Mouse (Mus musculus): ENCODE data around the gene Narfl. TPM values are rescaled to one million over a fixed set of nuclear protein-coding genes. Genes with fewer than 3 reads are reported as not detected.
A peak's percentile ranks its signal among the peaks of the same experiment; 100 is the strongest.

Gene Narfl
- polyA plus RNA-seq, 1 experiment = 31.4 TPM

DNA sequence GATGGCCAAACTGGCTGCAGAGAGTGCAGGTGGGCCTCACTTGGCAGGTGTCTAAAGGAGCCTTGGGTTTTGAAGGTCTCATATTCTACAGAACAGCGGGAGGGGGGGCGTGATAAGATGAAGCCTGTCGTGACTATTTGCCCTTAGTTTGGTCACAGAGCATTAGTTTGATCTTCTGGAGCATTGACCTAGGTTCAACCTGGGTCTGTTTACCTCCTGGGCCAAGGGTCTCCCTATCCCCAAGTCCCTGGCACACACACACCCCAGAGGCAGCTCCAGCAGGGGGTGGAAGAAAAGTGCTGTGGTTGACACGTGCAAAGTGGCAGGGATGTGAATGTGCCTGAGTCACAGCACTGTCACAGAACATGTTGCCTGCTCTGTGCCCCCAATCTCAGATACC lies 37.3 kb downstream of the Narfl start:
- TF ChIP-seq E2F4 (IDR thresholded peaks at IDR 0.05; ENCODE audit: insufficient read depth) (no peak), MAX (IDR thresholded peaks at IDR 0.05; ENCODE audit: low read depth) (no peak), MYOG (IDR thresholded peaks at IDR 0.05; ENCODE audit: control insufficient read depth in 1 of 3, insufficient read depth in 1 of 3, insufficient read length in 2 of 3, low read depth in 2 of 3) (no peak), MYOD1 (IDR thresholded peaks at IDR 0.05; ENCODE audit: control insufficient read depth in 1 of 3, insufficient read length in 2 of 3, low read depth in 2 of 3) (no peak), USF1 (IDR thresholded peaks at IDR 0.05; ENCODE audit: low read depth) (no peak), POLR2A (IDR thresholded peaks at IDR 0.05; ENCODE audit: insufficient read length, low read depth) (no peak), CEBPB (IDR thresholded peaks at IDR 0.05; ENCODE audit: insufficient read depth, poor library complexity, severe bottlenecking) (no peak), SRF (IDR thresholded peaks at IDR 0.05; ENCODE audit: control insufficient read depth, insufficient read length, low read depth) (no peak), TCF3 (IDR thresholded peaks at IDR 0.05; ENCODE audit: insufficient read length, low read depth) (no peak), REST (IDR thresholded peaks at IDR 0.05; ENCODE audit: insufficient read depth, insufficient read length) (no peak), POLR2AphosphoS2 (IDR thresholded peaks at IDR 0.05; ENCODE audit: insufficient read length, low read depth) (no peak), TCF12 (IDR thresholded peaks at IDR 0.05; ENCODE audit: insufficient read depth, poor library complexity, severe bottlenecking) (no peak)
- Histone ChIP-seq H3K79me2 (ENCODE audit: control insufficient read depth, insufficient read depth) (no peaks in the 10 kb centered on the region), H3ac (ENCODE audit: control insufficient read depth, insufficient read length) (no peak overlapping the region), H3K36me3 (ENCODE audit: control insufficient read depth, insufficient read depth) (no peaks in the 10 kb centered on the region), H3K27me3 (ENCODE audit: control insufficient read depth, insufficient read depth, insufficient read length) (no peaks in the 10 kb centered on the region), H3K4me2 (ENCODE audit: low read depth) (no peak overlapping the region), H3K4me3 (no peak overlapping the region)

GRCm38 (mm10) chr17:25813471-25813870 lies 39.9 kb downstream of the Narfl start:
- no peak overlapping the region for H3K4me2 ChIP-seq (ENCODE audit: low read depth)
- no peaks in the 10 kb centered on the region for H3K79me2 ChIP-seq (ENCODE audit: control insufficient read depth, insufficient read depth)
- no peaks in the 10 kb centered on the region for H3K36me3 ChIP-seq (ENCODE audit: control insufficient read depth, insufficient read depth)
- H3K4me3 ChIP-seq = no peak overlapping the region
- no peaks in the 10 kb centered on the region for H3K27me3 ChIP-seq (ENCODE audit: control insufficient read depth, insufficient read depth, insufficient read length)
- peak in 1 of 3 experiments; percentile 14 for TF ChIP-seq MYOG (IDR thresholded peaks at IDR 0.05; ENCODE audit: control insufficient read depth in 1 of 3, insufficient read depth in 1 of 3, insufficient read length in 2 of 3, low read depth in 2 of 3)
- peak; percentile 99 for TF ChIP-seq REST (IDR thresholded peaks at IDR 0.05; ENCODE audit: insufficient read depth, insufficient read length)
- no peak for TF ChIP-seq POLR2A (IDR thresholded peaks at IDR 0.05; ENCODE audit: insufficient read length, low read depth)
- no peak for TF ChIP-seq CEBPB (IDR thresholded peaks at IDR 0.05; ENCODE audit: insufficient read depth, poor library complexity, severe bottlenecking)
- no peak for TF ChIP-seq POLR2AphosphoS2 (IDR thresholded peaks at IDR 0.05; ENCODE audit: insufficient read length, low read depth)
- no peak overlapping the region for H3ac ChIP-seq (ENCODE audit: control insufficient read depth, insufficient read length)

GRCm38 (mm10) chr17:25817662-25818061 lies 44.1 kb downstream of the Narfl start:
- H3ac ChIP-seq (ENCODE audit: control insufficient read depth, insufficient read length) = no peak overlapping the region
- H3K79me2 ChIP-seq (ENCODE audit: control insufficient read depth, insufficient read depth) = no peaks in the 10 kb centered on the region
- H3K4me2 ChIP-seq (ENCODE audit: low read depth) = no peak overlapping the region
- no peak overlapping the region for H3K4me3 ChIP-seq
- H3K27me3 ChIP-seq (ENCODE audit: control insufficient read depth, insufficient read depth, insufficient read length) = no peaks in the 10 kb centered on the region
- no peak for TF ChIP-seq POLR2AphosphoS2 (IDR thresholded peaks at IDR 0.05; ENCODE audit: insufficient read length, low read depth)
- TF ChIP-seq SRF (IDR thresholded peaks at IDR 0.05; ENCODE audit: control insufficient read depth, insufficient read length, low read depth) = no peak
- no peak for TF ChIP-seq REST (IDR thresholded peaks at IDR 0.05; ENCODE audit: insufficient read depth, insufficient read length)
- no peak for TF ChIP-seq MYOD1 (IDR thresholded peaks at IDR 0.05; ENCODE audit: control insufficient read depth in 1 of 3, insufficient read length in 2 of 3, low read depth in 2 of 3)
- TF ChIP-seq TCF3 (IDR thresholded peaks at IDR 0.05; ENCODE audit: insufficient read length, low read depth) = no peak
- TF ChIP-seq E2F4 (IDR thresholded peaks at IDR 0.05; ENCODE audit: insufficient read depth) = no peak
- TF ChIP-seq TCF12 (IDR thresholded peaks at IDR 0.05; ENCODE audit: insufficient read depth, poor library complexity, severe bottlenecking) = no peak
- no peak for TF ChIP-seq USF1 (IDR thresholded peaks at IDR 0.05; ENCODE audit: low read depth)
- no peak for TF ChIP-seq POLR2A (IDR thresholded peaks at IDR 0.05; ENCODE audit: insufficient read length, low read depth)
- TF ChIP-seq MAX (IDR thresholded peaks at IDR 0.05; ENCODE audit: low read depth) = no peak
- H3K36me3 ChIP-seq (ENCODE audit: control insufficient read depth, insufficient read depth) = no peaks in the 10 kb centered on the region

DNA sequence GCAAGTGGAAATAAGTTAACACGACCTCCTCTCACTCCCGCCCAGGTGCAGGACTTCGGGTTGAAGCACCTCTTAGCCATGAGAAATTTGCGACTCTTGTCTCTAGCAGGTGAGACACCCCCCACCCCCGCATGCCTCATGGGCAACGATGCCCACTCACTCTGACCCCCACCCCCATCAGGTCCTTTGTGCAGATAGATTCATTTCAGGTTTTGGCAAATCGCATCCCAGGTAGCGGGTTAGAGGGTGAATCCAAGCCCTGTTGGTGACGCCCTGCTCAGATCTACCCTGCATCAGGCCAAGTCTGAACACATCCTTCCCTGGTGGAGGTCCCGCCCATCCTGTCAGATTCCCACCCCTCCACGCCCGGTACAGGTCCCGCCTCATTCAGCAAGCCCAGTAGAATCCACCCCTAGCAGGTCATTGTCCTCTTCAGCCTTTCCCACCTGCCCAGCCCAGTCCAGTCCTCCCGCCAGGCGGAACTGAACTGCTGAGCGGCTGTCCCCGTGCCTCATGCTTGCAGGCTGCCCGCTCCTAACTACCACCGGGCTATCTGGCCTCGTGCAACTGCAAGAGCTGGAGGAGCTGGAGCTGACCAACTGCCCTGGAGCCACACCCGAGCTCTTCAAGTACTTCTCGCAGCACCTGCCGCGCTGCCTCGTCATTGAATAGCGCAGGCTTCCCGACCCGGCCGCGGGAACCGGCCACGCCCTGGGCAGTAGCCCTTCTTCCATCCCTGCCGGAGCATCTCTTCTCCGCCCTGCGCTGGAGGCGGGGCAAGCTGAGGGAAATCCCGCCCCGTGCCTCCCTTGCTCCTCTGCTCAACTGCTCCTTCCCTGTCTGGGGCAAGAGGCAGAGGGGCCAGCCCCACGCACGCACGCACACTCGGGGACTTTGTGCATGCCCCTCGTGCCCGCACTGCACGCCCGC lies 45.5 kb downstream of the Narfl start:
- Histone ChIP-seq H3K36me3 (ENCODE audit: control insufficient read depth, insufficient read depth) (no peaks in the 10 kb centered on the region), H3ac (ENCODE audit: control insufficient read depth, insufficient read length) (no peak overlapping the region), H3K4me3 (no peak overlapping the region), H3K4me2 (ENCODE audit: low read depth) (peak overlapping the region; percentile 18), H3K27me3 (ENCODE audit: control insufficient read depth, insufficient read depth, insufficient read length) (no peaks in the 10 kb centered on the region), H3K79me2 (ENCODE audit: control insufficient read depth, insufficient read depth) (no peaks in the 10 kb centered on the region)
- no peak for TF ChIP-seq POLR2AphosphoS2 (IDR thresholded peaks at IDR 0.05; ENCODE audit: insufficient read length, low read depth)
- peak in 1 of 3 experiments; percentile 26 for TF ChIP-seq MYOD1 (IDR thresholded peaks at IDR 0.05; ENCODE audit: control insufficient read depth in 1 of 3, insufficient read length in 2 of 3, low read depth in 2 of 3)
- no peak for TF ChIP-seq TCF3 (IDR thresholded peaks at IDR 0.05; ENCODE audit: insufficient read length, low read depth)
- TF ChIP-seq MAX (IDR thresholded peaks at IDR 0.05; ENCODE audit: low read depth) = no peak
- TF ChIP-seq SRF (IDR thresholded peaks at IDR 0.05; ENCODE audit: control insufficient read depth, insufficient read length, low read depth) = no peak

DNA sequence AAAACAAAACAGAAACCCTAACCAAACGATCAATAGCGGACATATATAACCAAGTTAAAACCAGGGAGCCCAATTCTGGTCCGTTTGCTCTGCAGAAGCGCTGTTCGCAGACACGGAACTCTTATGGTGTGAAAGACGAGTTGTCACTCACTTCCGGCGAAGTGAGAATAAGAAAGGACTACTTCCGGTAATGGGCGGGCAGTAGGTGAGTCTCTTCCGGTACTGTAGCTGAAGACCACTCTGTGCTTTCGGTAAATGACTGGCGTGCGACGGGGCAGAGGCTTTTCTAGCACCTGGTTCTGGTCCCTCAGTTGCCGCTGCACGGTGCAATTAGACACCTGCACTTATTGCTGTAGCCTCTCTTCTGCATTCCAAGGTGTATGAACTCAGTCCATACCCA lies 49.9 kb downstream of the Narfl start, which contains the start of gene Wdr24:
Wdr24 (plus strand) TSS at position 176 of the 400 bp plus-strand sequence.
- TF ChIP-seq MYOD1 (IDR thresholded peaks at IDR 0.05; ENCODE audit: control insufficient read depth in 1 of 3, insufficient read length in 2 of 3, low read depth in 2 of 3) = no peak
- TF ChIP-seq E2F4 (IDR thresholded peaks at IDR 0.05; ENCODE audit: insufficient read depth) = no peak
- TF ChIP-seq MAX (IDR thresholded peaks at IDR 0.05; ENCODE audit: low read depth) = peak; percentile 60
- no peak for TF ChIP-seq TCF3 (IDR thresholded peaks at IDR 0.05; ENCODE audit: insufficient read length, low read depth)
- no peak for TF ChIP-seq CEBPB (IDR thresholded peaks at IDR 0.05; ENCODE audit: insufficient read depth, poor library complexity, severe bottlenecking)
- TF ChIP-seq MYOG (IDR thresholded peaks at IDR 0.05; ENCODE audit: control insufficient read depth in 1 of 3, insufficient read depth in 1 of 3, insufficient read length in 2 of 3, low read depth in 2 of 3) = no peak
- TF ChIP-seq POLR2AphosphoS2 (IDR thresholded peaks at IDR 0.05; ENCODE audit: insufficient read length, low read depth) = peak; percentile 57
- no peak for TF ChIP-seq USF1 (IDR thresholded peaks at IDR 0.05; ENCODE audit: low read depth)
- peak; percentile 62 for TF ChIP-seq POLR2A (IDR thresholded peaks at IDR 0.05; ENCODE audit: insufficient read length, low read depth)
- peak; percentile 52 for TF ChIP-seq SRF (IDR thresholded peaks at IDR 0.05; ENCODE audit: control insufficient read depth, insufficient read length, low read depth)
- no peaks in the 10 kb centered on the region for H3K36me3 ChIP-seq (ENCODE audit: control insufficient read depth, insufficient read depth)

More for the DNA sequence above, 49.9 kb downstream of the Narfl start, which contains the start of gene Wdr24:
- Histone ChIP-seq H3ac (ENCODE audit: control insufficient read depth, insufficient read length) (no peak within 1 kb of the TSS), H3K27me3 (ENCODE audit: control insufficient read depth, insufficient read depth, insufficient read length) (no peaks in the 10 kb centered on the region), H3K4me3 (peak within 1 kb of the TSS; percentile 32), H3K79me2 (ENCODE audit: control insufficient read depth, insufficient read depth) (no peaks in the 10 kb centered on the region), H3K4me2 (ENCODE audit: low read depth) (peak within 1 kb of the TSS; percentile 88)

Measured in myocyte (in vitro differentiated cells).